Mouse (Mus musculus) lung, postnatal 0 days (tissue): Measurements from ENCODE around the gene Rpl34.

Experiments used
- CTCF ChIP-seq: IDR thresholded peaks from 2 replicates; pipeline ENCODE4 v1.5.1; 2016; ENCODE audit warnings: antibody characterized with exemption, mild to moderate bottlenecking
- EP300 ChIP-seq: IDR thresholded peaks from 2 replicates; pipeline ENCODE4 v1.6.1; 2016; ENCODE audit warnings: antibody characterized with exemption, mild to moderate bottlenecking, control low read depth

GRCm38 (mm10) chr3:130749206-130749605, 19.0 kb upstream of the Rpl34 start:
- TF ChIP-seq CTCF (no peak), EP300 (no peak)
